Mouse (Mus musculus) forebrain, embryonic 14.5 days (tissue): ENCODE measurements at regions not wholly inside any gene's neighbourhood (a gene's known extent, or its start where the extent isn't known, plus 50 kb on each side); places are given as distances from the start of the nearest gene placed in this dataset.

Experiments
- ATAC-seq: fragments of 200-750 bp; cut with Nextera tagmentation; 2 replicates; pipeline ENCODE4 v1.8.0; 2017; ENCODE audit warnings: mild to moderate bottlenecking, moderate library complexity
- DNase-seq: peaks from one replicate; pipeline ENCODE4 v3.0.0-alpha.2; 2015; ENCODE audit warnings: low spot score
- H3K27ac ChIP-seq: fragments of 300-500 bp; sonication (generic); 2 replicates; pipeline ENCODE4 v1.5.1; 2014; ENCODE audit warnings: low read depth, mild to moderate bottlenecking, control low read depth, low read length, moderate library complexity
- H3K27me3 ChIP-seq: fragments of 300-500 bp; sonication (generic); replicated peaks from 2 replicates; pipeline ENCODE4 v1.6.1; 2014; ENCODE audit warnings: low read length, control low read depth, mixed read lengths; ENCODE audit not compliant: control insufficient read depth, insufficient read depth
- H3K36me3 ChIP-seq: fragments of 300-500 bp; sonication (generic); 2 replicates; pipeline ENCODE4 v1.6.1; 2014; ENCODE audit warnings: low read length, control low read depth; ENCODE audit not compliant: control insufficient read depth, insufficient read depth
- H3K4me1 ChIP-seq: fragments of 300-500 bp; sonication (generic); 2 replicates; pipeline ENCODE4 v1.6.1; 2014; ENCODE audit warnings: antibody characterized with exemption, low read length, control low read depth; ENCODE audit not compliant: control insufficient read depth, insufficient read depth
- H3K4me2 ChIP-seq: fragments of 300-500 bp; sonication (generic); 2 replicates; pipeline ENCODE4 v1.6.1; 2014; ENCODE audit warnings: mild to moderate bottlenecking, control low read depth, low read length
- H3K4me3 ChIP-seq: fragments of 300-500 bp; sonication (generic); 2 replicates; pipeline ENCODE4 v1.5.1; 2014; ENCODE audit warnings: low read depth, low read length, control low read depth
- H3K9ac ChIP-seq: fragments of 300-500 bp; sonication (generic); 2 replicates; pipeline ENCODE4 v1.6.1; 2014; ENCODE audit warnings: mild to moderate bottlenecking, low read length, control low read depth, moderate library complexity
- H3K9me3 ChIP-seq: fragments of 300-500 bp; sonication (generic); replicated peaks from 2 replicates; pipeline ENCODE4 v1.6.1; 2016; ENCODE audit warnings: low read length, control low read depth, mixed read lengths; ENCODE audit not compliant: control insufficient read depth
- WGBS: fragments of 180-500 bp; shearing (Covaris S2); extraction: QIAGEN DNeasy Blood & Tissue Kit; methylation state at CpG from one replicate; pipeline ENCODE4 v1.1.7; 2014; 5-methylcytosine and 5-hydroxymethylcytosine counted together

DNA sequence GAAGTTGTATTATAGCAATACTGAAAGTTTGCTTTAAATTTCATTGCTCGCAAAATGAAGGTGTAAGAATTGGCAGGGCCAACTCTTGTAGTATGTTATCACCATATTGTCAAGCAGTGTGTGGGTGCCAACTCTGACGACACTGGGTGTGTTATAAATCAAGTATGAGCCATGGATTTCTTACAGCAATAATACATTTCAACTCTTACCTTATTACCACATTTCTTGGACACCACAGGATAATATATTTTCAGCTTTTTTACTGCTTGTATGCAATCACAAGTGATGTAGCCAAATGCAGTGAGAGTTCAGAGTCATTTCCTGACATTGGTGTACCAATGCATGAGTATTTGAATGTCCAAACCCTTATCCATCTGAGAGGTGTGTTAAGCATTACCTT is 1529.2 kb upstream of the Zeb2 start:
- Histone ChIP-seq H3K9me3 (no peaks in the 10 kb centered on the region), H3K9ac (no peak overlapping the region), H3K4me2 (no peak overlapping the region), H3K4me3 (no peak overlapping the region), H3K27me3 (no peaks in the 10 kb centered on the region), H3K27ac (no peak overlapping the region), H3K36me3 (no peaks in the 10 kb centered on the region), H3K4me1 (no peaks in the 10 kb centered on the region)
- 78% methylated on average over 2 of the region's 2 CpGs for WGBS
- DNase-seq (no peak), ATAC-seq (no peak)

DNA sequence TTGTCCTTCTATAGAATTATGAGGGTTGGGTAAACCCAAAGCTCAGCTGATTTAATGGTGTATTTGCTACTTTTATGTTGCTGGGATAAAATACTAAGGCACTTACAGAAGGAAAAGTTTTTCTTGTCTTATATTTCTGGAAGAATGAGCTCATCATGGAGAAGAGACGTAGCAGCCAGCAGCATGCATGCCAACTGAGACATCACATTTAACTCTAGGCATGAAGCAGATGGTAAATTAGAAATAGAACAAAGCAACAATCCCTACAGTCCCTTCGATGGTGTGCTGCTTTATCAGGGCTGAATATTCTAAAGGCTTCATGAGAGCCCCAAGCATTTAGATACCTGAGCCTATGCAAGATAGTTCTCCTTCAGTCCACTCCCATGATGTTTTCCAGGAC is 1492.0 kb upstream of the Zeb2 start:
- Histone ChIP-seq H3K9me3 (no peaks in the 10 kb centered on the region), H3K4me1 (no peaks in the 10 kb centered on the region), H3K9ac (no peak overlapping the region), H3K4me2 (no peak overlapping the region), H3K4me3 (no peak overlapping the region), H3K36me3 (no peaks in the 10 kb centered on the region), H3K27ac (no peak overlapping the region), H3K27me3 (no peaks in the 10 kb centered on the region)
- 67% methylated on average over 2 of the region's 2 CpGs for whole genome bisulfite sequencing
- ATAC-seq, result no peak
- DNase-seq, result no peak

DNA sequence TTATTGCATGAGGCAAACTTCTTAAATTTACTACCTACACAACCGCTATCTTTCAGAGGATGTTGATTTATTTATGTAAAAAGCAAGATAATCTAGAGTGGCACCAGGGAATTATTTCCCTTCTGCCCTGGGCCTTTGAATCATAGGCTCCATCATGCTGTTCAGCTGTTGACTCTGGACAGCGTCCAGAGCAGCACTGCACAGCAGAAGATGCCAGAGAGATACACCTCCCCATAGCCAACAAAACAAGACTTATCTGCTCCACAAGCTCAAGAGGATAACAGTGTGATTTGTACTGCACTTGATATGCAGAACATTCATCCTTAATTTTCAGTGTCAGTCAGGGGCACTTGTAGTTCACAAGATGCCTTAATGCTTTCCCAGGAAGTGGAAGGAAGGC is 1464.6 kb upstream of the Zeb2 start:
- no peak overlapping the region for H3K27ac ChIP-seq
- no peaks in the 10 kb centered on the region for H3K27me3 ChIP-seq
- no peak overlapping the region for H3K9ac ChIP-seq
- no peaks in the 10 kb centered on the region for H3K9me3 ChIP-seq
- H3K4me2 ChIP-seq, result no peak overlapping the region
- no peaks in the 10 kb centered on the region for H3K4me1 ChIP-seq
- no peaks in the 10 kb centered on the region for H3K36me3 ChIP-seq
- WGBS, result 81% methylated on average over 2 of the region's 2 CpGs
- ATAC-seq, result no peak
- no peak for DNase-seq
- H3K4me3 ChIP-seq, result no peak overlapping the region

DNA sequence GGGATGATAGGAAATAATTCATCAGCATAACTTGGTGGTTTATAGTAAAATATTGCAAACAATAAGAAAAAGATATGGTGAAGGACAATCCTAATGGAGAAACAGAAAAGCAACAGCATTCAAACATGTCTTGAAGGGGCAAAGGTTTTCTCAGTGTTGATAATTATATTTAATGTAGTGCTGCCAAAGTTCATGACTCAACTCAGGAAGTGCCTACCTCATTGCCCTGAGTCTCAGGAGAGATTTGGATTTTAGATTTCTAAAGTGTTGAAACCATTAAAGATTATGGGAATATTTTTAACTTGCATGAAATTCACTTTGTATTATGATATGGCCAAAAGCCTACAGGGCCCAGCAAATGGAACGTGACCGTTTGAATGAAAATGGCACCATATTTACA is 1453.2 kb upstream of the Zeb2 start:
- Histone ChIP-seq H3K27me3 (no peaks in the 10 kb centered on the region), H3K4me2 (no peak overlapping the region), H3K9ac (no peak overlapping the region), H3K27ac (no peak overlapping the region), H3K4me1 (no peaks in the 10 kb centered on the region), H3K36me3 (no peaks in the 10 kb centered on the region), H3K9me3 (no peaks in the 10 kb centered on the region), H3K4me3 (no peak overlapping the region)
- DNase-seq (no peak), ATAC-seq (no peak)
- WGBS, result 95% methylated on average over 2 of the region's 2 CpGs

DNA sequence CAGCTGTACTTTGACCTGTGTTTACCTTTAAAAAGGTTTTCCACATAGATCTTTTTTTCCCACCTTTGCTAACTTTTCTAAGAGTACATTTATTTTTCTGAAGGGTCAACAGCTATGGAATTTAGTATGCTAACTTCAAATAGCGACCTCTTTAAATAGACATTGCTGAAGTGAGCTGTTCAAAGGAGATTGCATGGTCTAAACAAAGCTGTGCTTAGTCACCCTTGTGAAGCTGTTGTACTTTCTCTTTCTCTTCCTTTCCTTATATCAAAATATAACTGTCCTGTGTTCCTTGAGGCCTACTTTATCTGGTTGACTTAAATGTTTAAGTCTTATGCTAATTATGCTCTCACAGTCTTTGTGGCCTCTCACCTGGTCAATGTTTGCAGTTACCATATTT is 1416.2 kb upstream of the Zeb2 start:
- no peaks in the 10 kb centered on the region for H3K27me3 ChIP-seq
- DNase-seq (no peak), ATAC-seq (no peak)
- H3K9ac ChIP-seq, result no peak overlapping the region
- no peak overlapping the region for H3K4me2 ChIP-seq
- no peaks in the 10 kb centered on the region for H3K4me1 ChIP-seq
- 70% methylated on average over 1 of the region's 1 CpGs for WGBS
- H3K9me3 ChIP-seq, result no peaks in the 10 kb centered on the region
- H3K36me3 ChIP-seq, result no peaks in the 10 kb centered on the region
- no peak overlapping the region for H3K27ac ChIP-seq
- no peak overlapping the region for H3K4me3 ChIP-seq

DNA sequence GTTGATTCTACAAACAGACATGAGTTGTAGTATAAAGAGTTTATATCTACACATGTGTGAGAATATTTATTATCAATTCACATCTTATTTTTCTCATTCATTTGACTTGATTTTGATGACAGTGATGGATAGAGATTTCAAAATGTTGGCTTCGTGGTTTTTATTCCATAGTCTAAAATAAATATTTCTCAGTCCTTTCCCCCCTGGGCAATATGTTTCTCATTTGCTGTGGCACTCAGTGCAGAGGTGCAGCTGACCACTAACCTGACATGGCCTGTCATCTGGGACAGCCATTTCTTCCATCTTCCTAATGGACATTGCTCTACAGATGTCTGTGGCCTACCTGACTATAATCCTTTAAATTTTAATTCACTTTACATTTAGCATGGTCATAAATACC is 1413.5 kb upstream of the Zeb2 start:
- H3K4me3 ChIP-seq, result no peak overlapping the region
- H3K4me2 ChIP-seq, result no peak overlapping the region
- H3K4me1 ChIP-seq, result no peaks in the 10 kb centered on the region
- WGBS, result 89% methylated on average over 1 of the region's 1 CpGs
- no peak overlapping the region for H3K9ac ChIP-seq
- no peak for DNase-seq
- H3K9me3 ChIP-seq, result no peaks in the 10 kb centered on the region
- H3K36me3 ChIP-seq, result no peaks in the 10 kb centered on the region
- H3K27ac ChIP-seq, result no peak overlapping the region
- no peak for ATAC-seq
- H3K27me3 ChIP-seq, result no peaks in the 10 kb centered on the region

DNA sequence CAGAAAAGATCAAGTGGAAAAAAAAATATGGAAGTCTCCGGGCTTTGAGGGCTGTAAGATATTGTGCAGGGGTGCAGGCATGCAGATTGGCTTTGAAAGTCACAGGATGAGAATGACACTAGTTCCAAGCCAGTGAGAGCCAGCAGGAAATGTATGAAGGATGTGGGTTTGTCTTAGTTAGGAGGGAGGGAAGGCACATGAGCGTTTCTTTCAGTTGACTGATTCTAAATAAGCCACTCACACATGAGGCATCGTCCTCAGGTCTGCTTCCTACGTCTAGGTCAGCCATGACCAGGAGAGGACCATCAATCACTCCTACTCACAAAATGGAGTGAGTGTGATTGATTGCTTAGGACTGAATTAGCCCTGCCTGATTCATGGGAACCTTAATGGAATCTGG is 1408.0 kb upstream of the Zeb2 start:
- DNase-seq, result no peak
- H3K36me3 ChIP-seq, result no peaks in the 10 kb centered on the region
- H3K9ac ChIP-seq, result no peak overlapping the region
- ATAC-seq, result no peak
- no peak overlapping the region for H3K4me3 ChIP-seq
- no peaks in the 10 kb centered on the region for H3K27me3 ChIP-seq
- H3K4me1 ChIP-seq, result no peaks in the 10 kb centered on the region
- no peak overlapping the region for H3K27ac ChIP-seq
- H3K9me3 ChIP-seq, result no peaks in the 10 kb centered on the region
- H3K4me2 ChIP-seq, result no peak overlapping the region
- WGBS, result 49% methylated on average over 4 of the region's 4 CpGs

DNA sequence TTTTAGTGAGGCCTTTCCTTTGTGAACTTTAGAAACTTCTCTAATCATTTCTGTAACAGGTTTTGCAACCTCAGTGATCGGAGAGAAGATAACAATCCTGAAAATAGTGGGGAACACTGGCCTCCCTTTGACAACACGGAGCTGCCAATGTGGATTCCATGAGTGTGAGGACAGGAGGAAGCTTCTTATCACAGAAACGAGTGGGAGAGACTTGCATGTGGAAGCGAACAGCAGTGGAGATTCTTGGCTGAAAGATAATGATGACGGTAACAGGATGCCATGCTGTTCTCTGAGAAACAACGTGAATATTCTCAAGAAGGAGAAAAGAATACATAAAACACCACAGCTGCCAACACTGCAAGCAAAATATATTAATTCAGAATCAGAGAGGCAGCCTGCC is 1407.4 kb upstream of the Zeb2 start:
- no peak overlapping the region for H3K9ac ChIP-seq
- H3K4me2 ChIP-seq, result no peak overlapping the region
- H3K4me3 ChIP-seq, result no peak overlapping the region
- ATAC-seq, result no peak
- H3K9me3 ChIP-seq, result no peaks in the 10 kb centered on the region
- no peaks in the 10 kb centered on the region for H3K27me3 ChIP-seq
- H3K36me3 ChIP-seq, result no peaks in the 10 kb centered on the region
- no peaks in the 10 kb centered on the region for H3K4me1 ChIP-seq
- 65% methylated on average over 6 of the region's 6 CpGs for WGBS
- DNase-seq, result peak; percentile 12
- H3K27ac ChIP-seq, result no peak overlapping the region

DNA sequence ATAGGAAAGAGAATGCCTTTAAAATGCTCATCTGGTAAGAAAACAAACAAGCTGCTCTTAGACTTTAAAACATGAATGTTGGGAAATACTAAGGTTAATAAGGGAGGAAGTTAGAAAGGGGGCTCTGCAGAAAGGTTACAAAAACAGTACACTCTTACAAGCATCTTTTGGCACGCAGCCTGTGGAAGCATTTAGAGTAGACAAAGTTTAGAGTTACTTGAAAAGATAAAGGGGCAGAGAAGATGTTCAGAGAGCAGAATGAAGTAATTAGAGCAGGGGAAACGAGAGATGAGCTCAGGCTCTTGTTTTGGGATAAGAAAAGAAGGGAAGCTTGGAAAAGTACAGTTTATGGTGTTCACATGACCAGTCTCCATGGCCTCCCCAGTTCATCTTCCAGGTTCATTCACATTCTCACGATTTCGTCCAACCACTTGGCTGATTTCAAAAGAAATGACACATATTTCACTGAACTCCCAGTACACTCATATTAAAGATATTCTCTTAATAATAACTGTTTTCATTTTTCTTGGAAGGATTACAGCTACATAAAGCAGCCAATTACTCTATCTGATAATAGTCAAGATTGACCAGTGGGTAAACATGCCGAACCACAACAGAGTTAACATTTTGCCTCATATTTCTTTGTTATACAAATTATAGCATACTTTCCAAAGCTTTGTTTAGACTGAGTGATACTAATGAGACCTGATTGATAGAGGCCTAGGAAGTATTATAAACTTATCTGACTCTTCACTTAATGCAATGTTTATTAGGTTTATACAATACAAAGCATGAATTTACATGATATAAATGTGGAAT is 1404.2 kb upstream of the Zeb2 start:
- Histone ChIP-seq H3K27ac (no peak overlapping the region), H3K4me2 (no peak overlapping the region), H3K9me3 (no peaks in the 10 kb centered on the region), H3K4me1 (no peaks in the 10 kb centered on the region), H3K4me3 (no peak overlapping the region), H3K27me3 (no peaks in the 10 kb centered on the region), H3K36me3 (no peaks in the 10 kb centered on the region), H3K9ac (no peak overlapping the region)
- ATAC-seq (no peak), DNase-seq (no peak)
- WGBS, result 68% methylated on average over 5 of the region's 5 CpGs
